Mouse (Mus musculus) forebrain, embryonic 16.5 days (tissue): ENCODE measurements around the gene Gm21170. TPM values are rescaled to one million over a fixed set of nuclear protein-coding genes. Genes with fewer than 3 reads are reported as not detected.
"Not testable (repeated sequence)": the region's sequence is repeated elsewhere in the genome, so short reads cannot be mapped to it uniquely, and the experiment has no call there.

Source experiments
- ATAC-seq: fragments of 200-750 bp; cut with Nextera tagmentation; 2 replicates; pipeline ENCODE4 v1.8.0; 2017; ENCODE audit warnings: mild to moderate bottlenecking, moderate library complexity
- H3K27ac ChIP-seq: fragments of 300-500 bp; sonication (generic); 2 replicates; pipeline ENCODE4 v1.5.1; 2014; ENCODE audit warnings: low read length, control low read depth
- H3K27me3 ChIP-seq: fragments of 300-500 bp; sonication (generic); replicated peaks from 2 replicates; pipeline ENCODE4 v1.6.1; 2014; ENCODE audit warnings: low read length; ENCODE audit not compliant: control insufficient read depth, insufficient read depth
- H3K36me3 ChIP-seq: fragments of 300-500 bp; sonication (generic); 2 replicates; pipeline ENCODE4 v1.6.1; 2014; ENCODE audit not compliant: control insufficient read depth, insufficient read depth
- H3K4me1 ChIP-seq: fragments of 300-500 bp; sonication (generic); replicated peaks from 2 replicates; pipeline ENCODE4 v1.6.1; 2014; ENCODE audit warnings: low read length; ENCODE audit not compliant: control insufficient read depth, insufficient read depth
- H3K4me2 ChIP-seq: fragments of 300-500 bp; sonication (generic); 2 replicates; pipeline ENCODE4 v1.6.1; 2014; ENCODE audit warnings: mild to moderate bottlenecking, low read length, control low read depth
- H3K4me3 ChIP-seq: fragments of 300-500 bp; sonication (generic); replicated peaks from 2 replicates; pipeline ENCODE4 v1.5.1; 2014; ENCODE audit warnings: mild to moderate bottlenecking, low read length, control low read depth
- H3K9ac ChIP-seq: fragments of 300-500 bp; sonication (generic); replicated peaks from 2 replicates; pipeline ENCODE4 v1.6.1; 2014; ENCODE audit warnings: low read depth, low read length, control low read depth
- H3K9me3 ChIP-seq: fragments of 300-500 bp; sonication (generic); 2 replicates; pipeline ENCODE4 v1.6.1; 2016; ENCODE audit warnings: low read length; ENCODE audit not compliant: control insufficient read depth
- WGBS: fragments of 180-500 bp; shearing (Covaris S2); extraction: QIAGEN DNeasy Blood & Tissue Kit; methylation state at CpG from one replicate; pipeline ENCODE4 v1.1.7; 2014; 5-methylcytosine and 5-hydroxymethylcytosine counted together
- polyA plus RNA-seq: library from polyadenylated mRNA; unstranded; fragments of >200 nt; fragmentation: Nextera tagmentation; extraction: Ambion mirVana; gene quantifications from 2 replicates; pipeline ENCODE4 v1.2.1, GENCODE M21; 2015

The Gm21170 gene
- not detected in 2 replicates for polyA plus RNA-seq

DNA sequence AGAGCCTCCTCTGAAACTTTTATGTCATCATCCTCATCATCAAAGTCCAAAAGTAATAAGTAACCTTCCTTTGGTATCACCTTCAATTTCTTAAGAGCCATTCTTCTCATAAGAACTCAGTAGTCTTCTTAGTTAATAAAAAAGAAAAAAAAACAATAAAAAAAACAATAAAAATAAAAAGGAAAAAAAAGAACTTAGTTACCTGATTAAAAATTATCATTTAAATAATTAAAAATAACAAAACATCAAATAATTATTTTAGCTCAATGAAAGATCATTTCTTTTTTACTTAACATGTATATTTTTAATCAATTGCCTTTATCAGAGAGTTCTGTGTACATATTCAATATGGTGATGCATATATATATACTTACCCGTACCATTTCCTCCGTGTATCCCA lies at the start of gene Gm21170:
TSS of gene Gm21170 (minus strand) at position 101 of the 400 bp plus-strand sequence.
- H3K4me3 ChIP-seq = not testable (repeated sequence)
- no CpG with 5 or more reads among the region's 2 CpGs for WGBS

More for the DNA sequence above, at the start of gene Gm21170:
- not testable (repeated sequence) for H3K27ac ChIP-seq, H3K36me3 ChIP-seq, ATAC-seq, H3K4me1 ChIP-seq, H3K9ac ChIP-seq, H3K9me3 ChIP-seq, H3K27me3 ChIP-seq, H3K4me2 ChIP-seq

Other genes with a start within 250 kb of the Gm21170 start
- not detected in 2 replicates for gene Gm21256, start 240.1 kb downstream of the Gm21170 start, polyA plus RNA-seq